Mouse (Mus musculus): ENCODE data around the gene Igsf9. TPM values are rescaled to one million over a fixed set of nuclear protein-coding genes. Genes with fewer than 3 reads are reported as not detected.

The Igsf9 gene
- polyA plus RNA-seq, 1 experiment from 2014 or later = 41.8 TPM

DNA sequence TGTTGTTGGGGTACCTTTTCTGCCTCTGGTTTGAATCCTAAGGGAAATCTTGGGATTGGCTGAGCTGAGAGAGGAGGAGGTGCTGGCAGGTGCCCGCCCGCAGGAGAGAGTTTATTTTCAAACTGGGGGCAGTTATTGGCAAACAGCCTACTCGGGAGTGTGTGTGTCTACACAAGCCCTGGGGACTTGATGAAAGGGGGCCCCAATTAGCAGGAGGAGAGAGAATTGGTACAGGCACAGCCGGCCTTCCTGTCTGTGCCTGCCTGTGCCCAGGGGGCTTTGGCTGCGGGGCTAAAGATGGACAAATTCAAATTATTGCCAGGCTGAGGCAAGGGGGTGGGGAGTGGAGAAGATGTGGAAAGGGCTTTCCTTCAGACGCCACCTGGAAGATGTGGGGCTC is 4.2 kb downstream of the Igsf9 start:
- no peak overlapping the region for H3K27ac ChIP-seq (ENCODE audit: low read depth, low read length)
- WGBS = 37% methylated on average over 6 of the region's 6 CpGs
- peak overlapping the region; percentile 33; the same call in 1 of the 2 replicates for H3K9ac ChIP-seq (ENCODE audit: low read depth, low read length)
- peaks cover 34% of the 10 kb centered on the region for H3K4me1 ChIP-seq (ENCODE audit: control insufficient read depth, insufficient read depth, low read length)
- no peaks in the 10 kb centered on the region for H3K27me3 ChIP-seq (ENCODE audit: control insufficient read depth, insufficient read depth, low read length)
- H3K9me3 ChIP-seq (ENCODE audit: control insufficient read depth, low read length) = no peaks in the 10 kb centered on the region
- no peak for ATAC-seq (ENCODE audit: low FRiP score, low TSS enrichment)
- peaks cover 13% of the 10 kb centered on the region; the same call in 1 of the 2 replicates for H3K36me3 ChIP-seq (ENCODE audit: control insufficient read depth, insufficient read depth, low read length)
- H3K4me2 ChIP-seq (replicated peaks; ENCODE audit: low read depth, low read length) = no peak overlapping the region; the same call in 1 of the 2 replicates
- no peak overlapping the region for H3K4me3 ChIP-seq (ENCODE audit: low read length)

DNA sequence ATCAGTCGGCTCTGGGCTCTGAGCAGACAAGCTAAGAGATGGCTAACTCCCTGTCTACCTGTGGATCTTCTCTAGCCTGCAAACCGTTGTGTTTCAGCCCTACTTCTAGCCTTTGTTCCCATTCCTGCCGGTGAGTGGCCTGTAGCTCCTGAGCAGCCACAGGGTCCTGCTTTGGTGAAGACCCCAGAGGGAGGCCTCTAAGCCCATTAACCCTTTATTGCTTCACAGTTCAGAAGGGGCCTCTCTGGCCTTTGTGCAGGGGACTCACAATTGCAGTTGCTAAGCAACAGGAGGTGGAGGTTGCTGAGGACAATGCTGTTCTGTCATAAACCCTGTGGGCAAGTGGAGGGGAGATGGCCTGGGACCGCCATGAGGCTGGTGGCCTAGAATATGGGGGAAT is 4.6 kb downstream of the Igsf9 start:
- H3K4me2 ChIP-seq (replicated peaks; ENCODE audit: low read depth, low read length) = no peak overlapping the region; the same call in 1 of the 2 replicates

DNA sequence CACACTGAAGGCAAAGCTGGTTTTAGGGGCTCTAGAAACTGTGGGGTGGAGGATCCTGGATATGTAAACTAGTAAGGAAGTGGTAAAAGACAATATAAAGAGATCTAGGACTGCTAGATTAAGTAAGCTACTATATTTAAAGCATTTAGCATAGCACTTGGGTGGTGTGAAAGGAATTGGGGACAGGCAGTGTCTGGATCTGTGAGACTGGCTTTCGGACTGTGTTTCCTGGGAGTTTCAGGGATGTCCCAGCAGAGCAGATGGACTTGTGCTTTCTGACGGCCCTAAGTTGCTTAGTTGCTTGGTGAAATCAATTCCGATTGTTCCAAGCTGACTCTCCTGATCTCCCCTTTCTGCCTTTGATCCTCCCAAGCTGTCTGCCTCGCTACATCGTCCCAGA is 5.1 kb downstream of the Igsf9 start:
- Histone ChIP-seq H3K27me3 (ENCODE audit: control insufficient read depth, insufficient read depth, low read length) (no peaks in the 10 kb centered on the region), H3K9me3 (ENCODE audit: control insufficient read depth, low read length) (no peaks in the 10 kb centered on the region), H3K4me3 (ENCODE audit: low read length) (no peak overlapping the region), H3K27ac (ENCODE audit: low read depth, low read length) (no peak overlapping the region), H3K4me2 (replicated peaks; ENCODE audit: low read depth, low read length) (no peak overlapping the region), H3K36me3 (ENCODE audit: control insufficient read depth, insufficient read depth, low read length) (peaks cover 16% of the 10 kb centered on the region), H3K9ac (ENCODE audit: low read depth, low read length) (no peak overlapping the region), H3K4me1 (ENCODE audit: control insufficient read depth, insufficient read depth, low read length) (peaks cover 34% of the 10 kb centered on the region)
- no peak for ATAC-seq (ENCODE audit: low FRiP score, low TSS enrichment)
- 58% methylated on average over 5 of the region's 5 CpGs for WGBS

More for the DNA sequence above, 4.6 kb downstream of the Igsf9 start:
- Histone ChIP-seq H3K9ac (ENCODE audit: low read depth, low read length) (peak overlapping the region; percentile 33; the same call in 1 of the 2 replicates), H3K4me1 (ENCODE audit: control insufficient read depth, insufficient read depth, low read length) (peaks cover 34% of the 10 kb centered on the region), H3K4me3 (ENCODE audit: low read length) (no peak overlapping the region), H3K36me3 (ENCODE audit: control insufficient read depth, insufficient read depth, low read length) (peaks cover 13% of the 10 kb centered on the region; the same call in 1 of the 2 replicates), H3K9me3 (ENCODE audit: control insufficient read depth, low read length) (no peaks in the 10 kb centered on the region), H3K27ac (ENCODE audit: low read depth, low read length) (no peak overlapping the region), H3K27me3 (ENCODE audit: control insufficient read depth, insufficient read depth, low read length) (no peaks in the 10 kb centered on the region)
- ATAC-seq (ENCODE audit: low FRiP score, low TSS enrichment) = no peak
- 26% methylated on average over 4 of the region's 4 CpGs for WGBS

- H3K4me1 ChIP-seq (ENCODE audit: control insufficient read depth, insufficient read depth, low read length) = peaks cover 34% of the 10 kb centered on the region
- no peak overlapping the region for H3K4me2 ChIP-seq (replicated peaks; ENCODE audit: low read depth, low read length)
- peaks cover 26% of the 10 kb centered on the region for H3K36me3 ChIP-seq (ENCODE audit: control insufficient read depth, insufficient read depth, low read length)
- WGBS = 78% methylated on average over 4 of the region's 4 CpGs
- no peak overlapping the region for H3K9ac ChIP-seq (ENCODE audit: low read depth, low read length)
- ATAC-seq (ENCODE audit: low FRiP score, low TSS enrichment) = no peak
- no peaks in the 10 kb centered on the region for H3K9me3 ChIP-seq (ENCODE audit: control insufficient read depth, low read length)
- no peak overlapping the region for H3K4me3 ChIP-seq (ENCODE audit: low read length)
- H3K27me3 ChIP-seq (ENCODE audit: control insufficient read depth, insufficient read depth, low read length) = no peaks in the 10 kb centered on the region
- no peak overlapping the region for H3K27ac ChIP-seq (ENCODE audit: low read depth, low read length)
These were observed 6.3 kb downstream of the Igsf9 start for GRCm38 (mm10) chr1:172487859-172488258.

GRCm38 (mm10) chr1:172488831-172489230 is 7.2 kb downstream of the Igsf9 start:
- H3K27ac ChIP-seq (ENCODE audit: low read depth, low read length) = no peak overlapping the region
- no peak for ATAC-seq (ENCODE audit: low FRiP score, low TSS enrichment)
- H3K4me3 ChIP-seq (ENCODE audit: low read length) = no peak overlapping the region
- no peaks in the 10 kb centered on the region for H3K9me3 ChIP-seq (ENCODE audit: control insufficient read depth, low read length)
- H3K27me3 ChIP-seq (ENCODE audit: control insufficient read depth, insufficient read depth, low read length) = no peaks in the 10 kb centered on the region
- WGBS = 93% methylated on average over 7 of the region's 7 CpGs
- no peak overlapping the region for H3K4me2 ChIP-seq (replicated peaks; ENCODE audit: low read depth, low read length)
- H3K4me1 ChIP-seq (ENCODE audit: control insufficient read depth, insufficient read depth, low read length) = peaks cover 24% of the 10 kb centered on the region
- H3K9ac ChIP-seq (ENCODE audit: low read depth, low read length) = no peak overlapping the region
- peaks cover 29% of the 10 kb centered on the region for H3K36me3 ChIP-seq (ENCODE audit: control insufficient read depth, insufficient read depth, low read length)

GRCm38 (mm10) chr1:172489585-172490250 is 8.1 kb downstream of the Igsf9 start:
- ATAC-seq (ENCODE audit: low FRiP score, low TSS enrichment) = peak; percentile 40
- Histone ChIP-seq H3K27me3 (ENCODE audit: control insufficient read depth, insufficient read depth, low read length) (no peaks in the 10 kb centered on the region), H3K9ac (ENCODE audit: low read depth, low read length) (no peak overlapping the region), H3K4me3 (ENCODE audit: low read length) (no peak overlapping the region), H3K27ac (ENCODE audit: low read depth, low read length) (no peak overlapping the region), H3K4me1 (ENCODE audit: control insufficient read depth, insufficient read depth, low read length) (peaks cover 16% of the 10 kb centered on the region), H3K4me2 (replicated peaks; ENCODE audit: low read depth, low read length) (peak overlapping the region; percentile 32; the same call in 1 of the 2 replicates), H3K36me3 (ENCODE audit: control insufficient read depth, insufficient read depth, low read length) (peaks cover 35% of the 10 kb centered on the region), H3K9me3 (ENCODE audit: control insufficient read depth, low read length) (no peaks in the 10 kb centered on the region)
- WGBS = 61% methylated on average over 12 of the region's 12 CpGs

- no peak overlapping the region for H3K4me3 ChIP-seq (ENCODE audit: low read length)
- peak overlapping the region; percentile 32; the same call in 1 of the 2 replicates for H3K4me2 ChIP-seq (replicated peaks; ENCODE audit: low read depth, low read length)
- peak; percentile 44 for ATAC-seq (ENCODE audit: low FRiP score, low TSS enrichment)
- peaks cover 38% of the 10 kb centered on the region for H3K36me3 ChIP-seq (ENCODE audit: control insufficient read depth, insufficient read depth, low read length)
- peaks cover 11% of the 10 kb centered on the region for H3K4me1 ChIP-seq (ENCODE audit: control insufficient read depth, insufficient read depth, low read length)
- no peaks in the 10 kb centered on the region for H3K9me3 ChIP-seq (ENCODE audit: control insufficient read depth, low read length)
- no peak overlapping the region for H3K9ac ChIP-seq (ENCODE audit: low read depth, low read length)
- H3K27ac ChIP-seq (ENCODE audit: low read depth, low read length) = no peak overlapping the region
- 11% methylated on average over 10 of the region's 10 CpGs for WGBS
- no peaks in the 10 kb centered on the region for H3K27me3 ChIP-seq (ENCODE audit: control insufficient read depth, insufficient read depth, low read length)
These were observed 8.7 kb downstream of the Igsf9 start for GRCm38 (mm10) chr1:172490261-172490661.

GRCm38 (mm10) chr1:172492047-172492446 is 10.5 kb downstream of the Igsf9 start:
- Histone ChIP-seq H3K9me3 (ENCODE audit: control insufficient read depth, low read length) (no peaks in the 10 kb centered on the region), H3K27ac (ENCODE audit: low read depth, low read length) (no peak overlapping the region), H3K4me2 (replicated peaks; ENCODE audit: low read depth, low read length) (no peak overlapping the region), H3K9ac (ENCODE audit: low read depth, low read length) (no peak overlapping the region), H3K4me1 (ENCODE audit: control insufficient read depth, insufficient read depth, low read length) (no peaks in the 10 kb centered on the region), H3K36me3 (ENCODE audit: control insufficient read depth, insufficient read depth, low read length) (peaks cover 52% of the 10 kb centered on the region), H3K27me3 (ENCODE audit: control insufficient read depth, insufficient read depth, low read length) (no peaks in the 10 kb centered on the region), H3K4me3 (ENCODE audit: low read length) (no peak overlapping the region)
- WGBS = 88% methylated on average over 8 of the region's 8 CpGs
- no peak for ATAC-seq (ENCODE audit: low FRiP score, low TSS enrichment)

DNA sequence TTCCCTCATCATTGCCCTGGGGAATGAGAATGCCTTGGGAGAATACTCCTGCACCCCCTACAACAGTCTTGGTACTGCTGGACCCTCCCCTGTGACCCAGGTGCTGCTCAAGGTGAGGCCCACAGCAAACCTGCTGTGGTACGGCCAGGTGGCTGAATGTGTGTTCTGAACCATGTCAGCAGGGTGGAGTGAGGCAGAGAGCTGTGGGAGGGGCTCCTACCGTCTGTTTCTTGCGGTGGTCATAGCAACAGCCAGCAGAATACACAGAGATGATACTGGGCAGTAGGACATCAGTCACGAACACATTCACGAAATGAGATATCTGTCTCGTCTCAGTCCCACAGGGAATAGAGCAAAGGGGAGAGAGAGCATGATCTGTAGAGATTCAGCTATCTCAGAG is 11.9 kb downstream of the Igsf9 start:
- H3K4me3 ChIP-seq (ENCODE audit: low read length) = no peak overlapping the region
- no peak overlapping the region for H3K4me2 ChIP-seq (replicated peaks; ENCODE audit: low read depth, low read length)
- no peak overlapping the region for H3K27ac ChIP-seq (ENCODE audit: low read depth, low read length)
- H3K9me3 ChIP-seq (ENCODE audit: control insufficient read depth, low read length) = no peaks in the 10 kb centered on the region
- no peak overlapping the region for H3K9ac ChIP-seq (ENCODE audit: low read depth, low read length)
- H3K36me3 ChIP-seq (ENCODE audit: control insufficient read depth, insufficient read depth, low read length) = peaks cover 64% of the 10 kb centered on the region
- 64% methylated on average over 6 of the region's 6 CpGs for WGBS
- H3K4me1 ChIP-seq (ENCODE audit: control insufficient read depth, insufficient read depth, low read length) = no peaks in the 10 kb centered on the region
- no peaks in the 10 kb centered on the region for H3K27me3 ChIP-seq (ENCODE audit: control insufficient read depth, insufficient read depth, low read length)
- ATAC-seq (ENCODE audit: low FRiP score, low TSS enrichment) = no peak
